Mouse (Mus musculus): ENCODE data around the gene Gng8.

DNA sequence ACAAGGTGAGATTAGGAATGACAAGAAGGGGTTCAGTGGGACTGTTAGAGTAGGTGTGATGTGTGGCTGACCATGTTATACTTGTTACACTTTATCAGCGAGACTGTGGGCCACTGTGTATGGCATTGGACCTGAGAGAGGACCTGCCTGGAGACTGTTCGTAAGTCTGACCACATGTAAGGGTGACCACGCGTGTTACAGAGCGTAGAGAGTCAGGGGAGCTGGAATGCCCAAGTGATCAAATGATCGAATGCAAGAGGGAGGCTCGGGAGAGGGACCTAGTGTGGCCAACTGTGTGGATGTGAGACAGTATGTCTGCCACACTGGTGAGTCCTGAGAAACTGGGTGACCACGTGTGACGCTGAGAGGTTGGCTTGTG, 755 bp downstream of the Gng8 start:
- no peak for TF ChIP-seq MYOD1 (IDR thresholded peaks at IDR 0.05; ENCODE audit: control insufficient read depth in 1 of 3, insufficient read length in 2 of 3, low read depth in 2 of 3)
- TF ChIP-seq POLR2A (IDR thresholded peaks at IDR 0.05; ENCODE audit: insufficient read length, low read depth): no peak
- TF ChIP-seq POLR2AphosphoS2 (IDR thresholded peaks at IDR 0.05; ENCODE audit: insufficient read length, low read depth): no peak
- no peak for TF ChIP-seq MAX (IDR thresholded peaks at IDR 0.05; ENCODE audit: low read depth)
- TF ChIP-seq USF1 (IDR thresholded peaks at IDR 0.05; ENCODE audit: low read depth): no peak
- no peak for TF ChIP-seq TCF12 (IDR thresholded peaks at IDR 0.05; ENCODE audit: insufficient read depth, poor library complexity, severe bottlenecking)
- no peak for TF ChIP-seq MYOG (IDR thresholded peaks at IDR 0.05; ENCODE audit: control insufficient read depth in 1 of 3, insufficient read depth in 1 of 3, insufficient read length in 2 of 3, low read depth in 2 of 3)
